Mouse (Mus musculus) brain, embryonic 14.5 days (tissue): ENCODE data around the gene Sipa1l1.

Experiments
- CTCF ChIP-seq: fragments of 200-500 bp; IDR thresholded peaks from 2 replicates; pipeline ENCODE4 v1.5.1; 2012; ENCODE audit warnings: inconsistent platforms, mild to moderate bottlenecking, moderate library complexity, borderline replicate concordance; ENCODE audit not compliant: insufficient read depth, insufficient read length; ENCODE audit errors: extremely low read depth
- POLR2A ChIP-seq: fragments of 200-500 bp; IDR thresholded peaks from 2 replicates; pipeline ENCODE4 v1.6.1; 2012; ENCODE audit warnings: mild to moderate bottlenecking, inconsistent platforms, borderline replicate concordance; ENCODE audit not compliant: poor library complexity, insufficient read depth, insufficient read length, severe bottlenecking; ENCODE audit errors: extremely low read depth

DNA sequence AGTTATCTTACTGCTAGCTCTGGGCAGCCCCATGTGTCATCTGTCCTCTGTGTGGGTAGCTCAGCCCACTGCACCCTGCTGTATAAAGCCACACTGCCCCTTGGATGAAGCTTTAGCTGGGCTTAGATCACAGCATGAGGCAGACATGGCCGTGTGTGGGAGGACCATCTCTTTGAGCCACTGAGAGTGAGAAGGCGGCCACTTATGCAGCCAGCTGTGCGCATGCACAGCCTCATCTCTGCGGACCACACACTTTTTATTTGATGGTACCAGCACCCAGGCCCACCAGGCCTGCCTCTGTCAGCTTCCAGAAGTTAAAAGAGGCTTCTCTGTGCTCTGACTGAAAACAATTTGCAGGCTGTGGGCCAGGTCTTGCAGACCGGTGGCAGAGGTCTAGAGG lies 308.7 kb downstream of the Sipa1l1 start:
- TF ChIP-seq POLR2A (no peak), CTCF (no peak)
